Mouse (Mus musculus) embryonic stem cell, embryonic (primary cell): ENCODE results near the gene Odf3b.

ENCODE experiments used
- CTCF ChIA-PET, 4 experiments: fragments of 300-600 bp in 2 of 4; fragments of 350-600 bp in 2 of 4; sonication (Branson Sonifier 250); formaldehyde crosslinking; loops; one replicate each; lab custom pipeline; 2022; ENCODE audit warnings: inconsistent platforms in 2 of 4; lab: Charles Lee
- POLR2A ChIA-PET, 4 experiments: fragments of 300-600 bp in 2 of 4; fragments of 350-600 bp in 2 of 4; sonication (Branson Sonifier 250); formaldehyde crosslinking; loops; one replicate each; lab custom pipeline; 2022; ENCODE audit warnings: antibody characterized with exemption in 4 of 4, inconsistent platforms in 1 of 4; lab: Charles Lee

Odf3b gene

GRCm38 (mm10) chr15:89378831-89379401, at the start of gene Odf3b:
Gene Odf3b, minus strand, starts transcription at chr15:89379282.
- POLR2A ChIA-PET = interaction anchor here in 3 of 4 experiments (0.6 to 14.1 kb wide), 25 partner anchors 8 to 168 kb away, joined by 3 to 248 read pairs (median 4); partner anchors contain the start of genes Adm2 (in 2 of the 3), C730034F03Rik (in 2 of the 3), Chkb (in 2 of the 3) and Cpt1b (in 2 of the 3)
- CTCF ChIA-PET = interaction anchor here in 3 of 4 experiments (0.5 to 1.4 kb wide), 6 partner anchors 8 to 172 kb away, joined by 3 to 5 read pairs (median 4); partner anchors contain the start of gene Chkb (in 1 of the 3)

- ChIA-PET CTCF (interaction anchor here in 1 of 4 experiments (1.0 to 1.1 kb wide), 2 partner anchors 100 to 119 kb away, joined by 3 read pairs; no protein-coding TSS in a partner anchor), POLR2A (interaction anchor here in 2 of 4 experiments (0.7 to 3.6 kb wide), 13 partner anchors 8 to 120 kb away, joined by 3 to 50 read pairs (median 4); partner anchors contain the start of genes Sco2 (in 2 of the 2), Adm2 (in 1 of the 2), Arsa (in 1 of the 2) and Lmf2 (in 1 of the 2))
These were observed 49.2 kb upstream of the Odf3b start for GRCm38 (mm10) chr15:89428136-89428790.

GRCm38 (mm10) chr15:89426716-89427115, 47.6 kb upstream of the Odf3b start:
- ChIA-PET CTCF (no interaction called here), POLR2A (interaction anchor here in 2 of 4 experiments (1.1 to 1.7 kb wide), 4 partner anchors 16 to 53 kb away, joined by 3 to 9 read pairs (median 6); partner anchors contain the start of gene Sco2 (in 1 of the 2))

- CTCF ChIA-PET = interaction anchor here (0.6 to 1.7 kb wide), 7 partner anchors 52 to 297 kb away, joined by 3 to 7 read pairs (median 3); partner anchors contain the start of genes Sco2 (in 3 of the 4) and Hdac10 (in 1 of the 4)
These were observed 46.6 kb upstream of the Odf3b start, which contains the start of gene Cpt1b for GRCm38 (mm10) chr15:89425711-89426121. Gene Cpt1b, minus strand, starts transcription at chr15:89425863.

GRCm38 (mm10) chr15:89424621-89425020, 45.5 kb upstream of the Odf3b start:
- CTCF ChIA-PET = interaction anchor here in 3 of 4 experiments (1.0 to 1.7 kb wide), 3 partner anchors 51 to 296 kb away, joined by 3 to 6 read pairs (median 4); partner anchors contain the start of genes Hdac10 (in 1 of the 3) and Sco2 (in 1 of the 3)
- POLR2A ChIA-PET = interaction anchor here (0.5 to 2.0 kb wide), 17 partner anchors 10 to 694 kb away, joined by 3 to 19 read pairs (median 5); partner anchors contain the start of genes Odf3b (in 2 of the 4), Lmf2 (in 1 of the 4), Mapk8ip2 (in 1 of the 4) and Ncaph2 (in 1 of the 4)

More at GRCm38 (mm10) chr15:89425711-89426121, 46.6 kb upstream of the Odf3b start, which contains the start of gene Cpt1b:
- POLR2A ChIA-PET = interaction anchor here in 3 of 4 experiments (0.6 to 2.0 kb wide), 41 partner anchors 9 to 717 kb away, joined by 3 to 19 read pairs (median 4); partner anchors contain the start of genes Lmf2 (in 3 of the 3), Ncaph2 (in 3 of the 3), Sco2 (in 3 of the 3) and Odf3b (in 2 of the 3)

GRCm38 (mm10) chr15:89421938-89422337, 42.9 kb upstream of the Odf3b start:
- CTCF ChIA-PET = no interaction called here

GRCm38 (mm10) chr15:89415282-89415681, 36.2 kb upstream of the Odf3b start:
- ChIA-PET POLR2A (interaction anchor here in 1 of 4 experiments (1.6 to 1.8 kb wide), 2 partner anchors 10 to 13 kb away, joined by 3 to 8 read pairs; partner anchors contain the start of gene Cpt1b), CTCF (interaction anchor here in 1 of 4 experiments (0.7 kb wide), 1 partner anchor 31 kb away, joined by 5 read pairs; no protein-coding TSS in a partner anchor)

More at GRCm38 (mm10) chr15:89421938-89422337, 42.9 kb upstream of the Odf3b start:
- POLR2A ChIA-PET = interaction anchor here in 1 of 4 experiments (0.9 kb wide), 1 partner anchor 43 kb away, joined by 3 read pairs; no protein-coding TSS in a partner anchor

GRCm38 (mm10) chr15:89410118-89410517, 31.0 kb upstream of the Odf3b start, which contains the start of gene Syce3:
Gene Syce3, minus strand, starts transcription at chr15:89410503.
- ChIA-PET POLR2A (interaction anchor here in 1 of 4 experiments (0.6 to 0.8 kb wide), 2 partner anchors 15 to 36 kb away, joined by 3 read pairs; partner anchors contain the start of genes Cpt1b and Sco2), CTCF (interaction anchor here in 1 of 4 experiments (1.1 kb wide), 1 partner anchor 37 kb away, joined by 4 read pairs; the partner anchor contains the start of gene Sco2)

GRCm38 (mm10) chr15:89406691-89407090, 27.6 kb upstream of the Odf3b start:
- POLR2A ChIA-PET = no interaction called here

GRCm38 (mm10) chr15:89404831-89405623, 25.9 kb upstream of the Odf3b start:
- POLR2A ChIA-PET = interaction anchor here in 2 of 4 experiments (0.9 to 1.9 kb wide), 7 partner anchors 8 to 31 kb away, joined by 3 to 7 read pairs (median 3); partner anchors contain the start of genes Cpt1b (in 2 of the 2), Sco2 (in 2 of the 2) and Odf3b (in 1 of the 2)
- CTCF ChIA-PET = interaction anchor here (0.5 to 1.7 kb wide), 5 partner anchors 12 to 989 kb away, joined by 3 to 7 read pairs (median 5); partner anchors contain the start of gene Sco2 (in 2 of the 4)

More at GRCm38 (mm10) chr15:89406691-89407090, 27.6 kb upstream of the Odf3b start:
- CTCF ChIA-PET = interaction anchor here in 1 of 4 experiments (0.6 kb wide), 2 partner anchors 34 to 174 kb away, joined by 3 to 7 read pairs; no protein-coding TSS in a partner anchor

- ChIA-PET POLR2A (interaction anchor here in 2 of 4 experiments (0.6 to 4.9 kb wide), 7 partner anchors 10 to 49 kb away, joined by 3 to 22 read pairs (median 4); partner anchors contain the start of genes C730034F03Rik (in 1 of the 2), Chkb (in 1 of the 2), Gm44502 (in 1 of the 2) and Klhdc7b (in 1 of the 2)), CTCF (interaction anchor here in 1 of 4 experiments (0.8 kb wide), 1 partner anchor 14 kb away, joined by 3 read pairs; no protein-coding TSS in a partner anchor)
These were observed 23.4 kb upstream of the Odf3b start for GRCm38 (mm10) chr15:89402471-89402870.

GRCm38 (mm10) chr15:89399716-89400115, 20.6 kb upstream of the Odf3b start:
- CTCF ChIA-PET = interaction anchor here in 2 of 4 experiments (0.6 to 1.3 kb wide), 3 partner anchors 26 to 70 kb away, joined by 3 to 5 read pairs (median 3); partner anchors contain the start of gene Sco2 (in 1 of the 2)
- POLR2A ChIA-PET = interaction anchor here in 2 of 4 experiments (0.8 to 4.9 kb wide), 6 partner anchors 13 to 35 kb away, joined by 3 to 28 read pairs (median 10); partner anchors contain the start of genes Sco2 (in 2 of the 2) and Cpt1b (in 1 of the 2)

GRCm38 (mm10) chr15:89398146-89398545, 19.1 kb upstream of the Odf3b start:
- ChIA-PET POLR2A (interaction anchor here in 3 of 4 experiments (0.8 to 4.9 kb wide), 5 partner anchors 12 to 31 kb away, joined by 3 to 28 read pairs (median 7); partner anchors contain the start of genes Sco2 (in 2 of the 3), C730034F03Rik (in 1 of the 3), Chkb (in 1 of the 3) and Gm44502 (in 1 of the 3)), CTCF (interaction anchor here in 1 of 4 experiments (0.7 kb wide), 1 partner anchor 24 kb away, joined by 3 read pairs; no protein-coding TSS in a partner anchor)

GRCm38 (mm10) chr15:89396883-89397282, 17.8 kb upstream of the Odf3b start:
- ChIA-PET CTCF (no interaction called here), POLR2A (interaction anchor here in 1 of 4 experiments (0.9 to 4.4 kb wide), 3 partner anchors 8 to 39 kb away, joined by 3 to 28 read pairs (median 6); no protein-coding TSS in a partner anchor)

GRCm38 (mm10) chr15:89390081-89390480, 11.0 kb upstream of the Odf3b start:
- CTCF ChIA-PET = interaction anchor here in 1 of 4 experiments (1.7 kb wide), 1 partner anchor 16 kb away, joined by 3 read pairs; the partner anchor contains the start of gene Sco2

More at GRCm38 (mm10) chr15:89390081-89390480, 11.0 kb upstream of the Odf3b start:
- POLR2A ChIA-PET = interaction anchor here in 3 of 4 experiments (0.6 to 1.2 kb wide), 5 partner anchors 11 to 182 kb away, joined by 3 to 5 read pairs (median 3); partner anchors contain the start of genes Odf3b (in 1 of the 3) and Sco2 (in 1 of the 3)
